Comparison of ENCODE assay signal across 12 mouse cellular contexts in genomic region chr10:70799906-70800305, GRCm38 (mm10).
DNase-seq lines count a peak whose midpoint lies in the region; ATAC-seq and TF ChIP-seq lines count a peak whose summit lies in the region.
"Had no signal": no experiment of that assay in that cellular context is flagged by ENCODE, and none has a peak within 500 bp of the region (broad histone marks: within the 10 kb centered on the region; RNA-seq: fewer than 3 reads in every experiment).

No protein-coding gene starts in this region.

- no peak for ATAC-seq in hindbrain, embryonic 15.5 days (ENCODE audit: low FRiP score, low read depth)
- no peak for ATAC-seq in hindbrain, embryonic 12.5 days (ENCODE audit: low FRiP score)
- ATAC-seq in forebrain, postnatal 0 days: peak; percentile 83
- no peak for ATAC-seq in erythroblast, adult 5-6 weeks (replicated peaks; ENCODE audit: low FRiP score, poor library complexity, severe bottlenecking)

- no peaks in the 10 kb centered on the region for H3K9me3 ChIP-seq in hindbrain, embryonic 15.5 days
- H3K9me3 ChIP-seq in hindbrain, embryonic 12.5 days (replicated peaks): no peaks in the 10 kb centered on the region
- H3K9me3 ChIP-seq in forebrain, postnatal 0 days (ENCODE audit: low read length): no peaks in the 10 kb centered on the region
- H3K9me3 ChIP-seq in limb, embryonic 10.5 days (replicated peaks): no peaks in the 10 kb centered on the region
- H3K9me3 ChIP-seq: embryonic facial prominence, embryonic 15.5 days had no signal

- H3K4me1 ChIP-seq in hindbrain, embryonic 15.5 days (replicated peaks): peaks cover 21% of the 10 kb centered on the region
- H3K4me1 ChIP-seq in hindbrain, embryonic 12.5 days: peaks cover 9% of the 10 kb centered on the region; the same call in 1 of the 2 replicates
- H3K4me1 ChIP-seq in forebrain, postnatal 0 days (ENCODE audit: insufficient read depth): no peaks in the 10 kb centered on the region
- H3K4me1 ChIP-seq in limb, embryonic 10.5 days: 0 out of 2 replicates have a peak, but pooled peaks cover 4% of the 10 kb centered on the region
- H3K4me1 ChIP-seq: embryonic facial prominence, embryonic 15.5 days had no signal

- no peaks in the 10 kb centered on the region for H3K27me3 ChIP-seq in hindbrain, embryonic 15.5 days
- H3K27me3 ChIP-seq in hindbrain, embryonic 12.5 days: no peaks in the 10 kb centered on the region
- no peaks in the 10 kb centered on the region for H3K27me3 ChIP-seq in forebrain, postnatal 0 days (ENCODE audit: insufficient read depth, low read length)
- H3K27me3 ChIP-seq in limb, embryonic 10.5 days (ENCODE audit: low read depth, poor library complexity, severe bottlenecking): no peaks in the 10 kb centered on the region
- H3K27me3 ChIP-seq: embryonic facial prominence, embryonic 15.5 days had no signal

- H3K4me2 ChIP-seq in hindbrain, embryonic 15.5 days: no peak overlapping the region
- H3K4me2 ChIP-seq in hindbrain, embryonic 12.5 days (replicated peaks): no peak overlapping the region
- H3K4me2 ChIP-seq in forebrain, postnatal 0 days (ENCODE audit: low read depth): no peak overlapping the region
- H3K4me2 ChIP-seq: embryonic facial prominence, embryonic 15.5 days had no signal

- no peak for TF ChIP-seq POLR2A in brain, embryonic 14.5 days (IDR thresholded peaks at IDR 0.05; ENCODE audit: borderline replicate concordance, extremely low read depth, insufficient read depth, insufficient read length, poor library complexity, severe bottlenecking)

- DNase-seq in brain, embryonic 14.5 days (ENCODE audit: low read depth): peak; percentile 58
- peak; percentile 32 for DNase-seq in forebrain, postnatal 0 days
- peak; percentile 33 to 42 for DNase-seq in left cerebral cortex, adult 9 months (ENCODE audit: low spot score in 2 of 2)
- no peak for DNase-seq in Muller cell, postnatal 12 days (ENCODE audit: inconsistent ontology term)
- DNase-seq in limb, embryonic 10.5 days (ENCODE audit: low spot score): no peak
- DNase-seq: cerebellum, adult 11 months; lung, adult 2 months; thymus, postnatal 36 days had no signal

- peak overlapping the region; percentile 48 for H3K27ac ChIP-seq in hindbrain, embryonic 15.5 days (replicated peaks)
- no peak overlapping the region; the same call in 1 of the 2 replicates for H3K27ac ChIP-seq in hindbrain, embryonic 12.5 days
- H3K27ac ChIP-seq in forebrain, postnatal 0 days (ENCODE audit: low read depth, low read length): peak overlapping the region; percentile 46
- H3K27ac ChIP-seq in limb, embryonic 10.5 days: no peak overlapping the region
- H3K27ac ChIP-seq: embryonic facial prominence, embryonic 15.5 days had no signal

- WGBS in hindbrain, embryonic 15.5 days: 74% methylated on average over 5 of the region's 5 CpGs
- 76% methylated on average over 5 of the region's 5 CpGs for WGBS in hindbrain, embryonic 12.5 days
- WGBS in forebrain, postnatal 0 days: 82% methylated on average over 5 of the region's 5 CpGs
- 90% methylated on average over 5 of the region's 5 CpGs for WGBS in limb, embryonic 10.5 days

- H3K36me3 ChIP-seq in hindbrain, embryonic 15.5 days: no peaks in the 10 kb centered on the region
- H3K36me3 ChIP-seq in hindbrain, embryonic 12.5 days: no peaks in the 10 kb centered on the region
- no peaks in the 10 kb centered on the region for H3K36me3 ChIP-seq in forebrain, postnatal 0 days (ENCODE audit: insufficient read depth)
- H3K36me3 ChIP-seq in limb, embryonic 10.5 days: no peaks in the 10 kb centered on the region
- H3K36me3 ChIP-seq: embryonic facial prominence, embryonic 15.5 days had no signal

- no peak overlapping the region for H3K4me3 ChIP-seq in hindbrain, embryonic 15.5 days
- H3K4me3 ChIP-seq in hindbrain, embryonic 12.5 days: no peak overlapping the region
- no peak overlapping the region for H3K4me3 ChIP-seq in forebrain, postnatal 0 days (ENCODE audit: low read depth, low read length)
- H3K4me3 ChIP-seq in limb, embryonic 10.5 days: no peak overlapping the region
- H3K4me3 ChIP-seq: embryonic facial prominence, embryonic 15.5 days had no signal

- H3K9ac ChIP-seq in hindbrain, embryonic 15.5 days: no peak overlapping the region
- no peak overlapping the region for H3K9ac ChIP-seq in hindbrain, embryonic 12.5 days
- H3K9ac ChIP-seq in forebrain, postnatal 0 days: no peak overlapping the region
- H3K9ac ChIP-seq: embryonic facial prominence, embryonic 15.5 days had no signal

- TF ChIP-seq CTCF in brain, embryonic 14.5 days (IDR thresholded peaks at IDR 0.05; ENCODE audit: borderline replicate concordance, extremely low read depth, insufficient read depth, insufficient read length): no peak
- TF ChIP-seq CTCF in forebrain, postnatal 0 days (IDR thresholded peaks at IDR 0.05; ENCODE audit: low read depth): no peak

Comparison
In these comparisons a context has a peak if more than half of its experiments do, and no peak if none do; other contexts are left out.
1. H3K27ac ChIP-seq: peak in hindbrain, embryonic 15.5 days (single experiment) and forebrain, postnatal 0 days (single experiment); none in hindbrain, embryonic 12.5 days (single experiment) and limb, embryonic 10.5 days (single experiment).
2. DNase-seq: peak in brain, embryonic 14.5 days (single experiment), forebrain, postnatal 0 days (single experiment) and left cerebral cortex, adult 9 months (2 of 2); none in Muller cell, postnatal 12 days (single experiment) and limb, embryonic 10.5 days (single experiment).